Mouse (Mus musculus) liver, embryonic 13.5 days (tissue): ENCODE results near the gene Mbip. TPM values are rescaled to one million over a fixed set of nuclear protein-coding genes. Genes with fewer than 3 reads are reported as not detected.
A peak's percentile ranks its signal among the peaks of the same experiment; 100 is the strongest.

Source experiments
- ATAC-seq: fragments of 200-750 bp; cut with Nextera tagmentation; 2 replicates; pipeline ENCODE4 v1.8.0; 2017; ENCODE audit warnings: low read depth, mild to moderate bottlenecking, moderate number of reproducible peaks, moderate library complexity
- DNase-seq: peaks from one replicate; pipeline ENCODE4 v3.0.0; 2022
- H3K27ac ChIP-seq: fragments of 300-500 bp; sonication (generic); 2 replicates; pipeline ENCODE4 v1.5.1; 2015; ENCODE audit warnings: moderate library complexity, mild to moderate bottlenecking, inconsistent platforms
- H3K27me3 ChIP-seq: fragments of 300-500 bp; sonication (generic); 2 replicates; pipeline ENCODE4 v1.6.1; 2015; ENCODE audit warnings: mild to moderate bottlenecking, inconsistent platforms
- H3K36me3 ChIP-seq: fragments of 300-500 bp; sonication (generic); 2 replicates; pipeline ENCODE4 v1.6.1; 2015; ENCODE audit warnings: mild to moderate bottlenecking, inconsistent platforms
- H3K4me1 ChIP-seq: fragments of 300-500 bp; sonication (generic); replicated peaks from 2 replicates; pipeline ENCODE4 v1.6.1; 2015; ENCODE audit warnings: inconsistent platforms
- H3K4me2 ChIP-seq: fragments of 300-500 bp; sonication (generic); 2 replicates; pipeline ENCODE4 v1.6.1; 2015; ENCODE audit warnings: inconsistent platforms, mild to moderate bottlenecking, moderate library complexity
- H3K4me3 ChIP-seq: fragments of 300-500 bp; sonication (generic); replicated peaks from 2 replicates; pipeline ENCODE4 v1.5.1; 2015; ENCODE audit warnings: mild to moderate bottlenecking, inconsistent platforms
- H3K9ac ChIP-seq: fragments of 300-500 bp; sonication (generic); 2 replicates; pipeline ENCODE4 v1.6.1; 2015; ENCODE audit warnings: mild to moderate bottlenecking, inconsistent platforms
- H3K9me3 ChIP-seq: fragments of 300-500 bp; sonication (generic); replicated peaks from 2 replicates; pipeline ENCODE4 v1.6.1; 2016; ENCODE audit warnings: inconsistent platforms
- whole genome bisulfite sequencing: fragments of 180-500 bp; shearing (Covaris S2); methylation state at CpG from one replicate; pipeline ENCODE4 v1.1.7; 2015; ENCODE audit not compliant: insufficient replicate concordance; 5-methylcytosine and 5-hydroxymethylcytosine counted together
- polyA plus RNA-seq: library from polyadenylated mRNA; unstranded; fragments of >200 nt; fragmentation: Nextera tagmentation; extraction: Ambion mirVana; gene quantifications from 2 replicates; pipeline ENCODE4 v1.2.1, GENCODE M21; 2015

Gene Mbip
- polyA plus RNA-seq, 1 experiment from 2014 or later: 13.0 TPM

- H3K4me3 ChIP-seq: no peak overlapping the region
- no peaks in the 10 kb centered on the region for H3K9me3 ChIP-seq
- no peaks in the 10 kb centered on the region for H3K4me1 ChIP-seq
- H3K27me3 ChIP-seq: no peaks in the 10 kb centered on the region
- DNase-seq (no peak), ATAC-seq (no peak)
- no peaks in the 10 kb centered on the region for H3K36me3 ChIP-seq
- no peak overlapping the region for H3K9ac ChIP-seq
- 75% methylated on average over 8 of the region's 8 CpGs for WGBS
- H3K27ac ChIP-seq: no peak overlapping the region
- no peak overlapping the region for H3K4me2 ChIP-seq
Measured at GRCm38 (mm10) chr12:56318059-56318458, 27.6 kb downstream of the Mbip start.

DNA sequence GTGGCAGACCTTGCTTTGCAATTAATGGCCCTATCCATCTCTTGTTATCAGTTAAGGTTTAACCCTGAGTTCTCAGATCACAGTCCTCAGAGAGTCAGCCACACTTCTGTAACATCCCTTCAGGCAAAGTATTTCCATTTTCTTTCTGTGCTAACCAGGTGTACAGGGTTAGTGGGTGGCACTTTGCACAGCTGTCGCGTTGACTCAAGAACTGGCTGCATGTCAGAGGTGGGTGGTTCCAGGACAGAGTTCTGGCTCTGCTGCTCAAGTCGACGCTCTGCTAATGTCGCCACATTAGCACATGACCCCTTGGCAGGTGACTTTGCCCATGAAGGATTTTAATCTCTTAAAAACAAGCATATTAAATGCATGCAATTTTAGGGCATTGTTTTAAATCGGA lies 39.9 kb downstream of the Mbip start:
- DNase-seq: no peak
- WGBS: 68% methylated on average over 6 of the region's 6 CpGs
- Histone ChIP-seq H3K4me2 (no peak overlapping the region), H3K4me3 (no peak overlapping the region), H3K36me3 (no peaks in the 10 kb centered on the region), H3K27ac (no peak overlapping the region), H3K27me3 (0 out of 2 replicates have a peak, but pooled peaks cover 4% of the 10 kb centered on the region), H3K9ac (no peak overlapping the region), H3K9me3 (no peaks in the 10 kb centered on the region), H3K4me1 (no peaks in the 10 kb centered on the region)
- no peak for ATAC-seq

- H3K4me1 ChIP-seq: no peaks in the 10 kb centered on the region; the same call in 1 of the 2 replicates
- ATAC-seq: no peak
- H3K9me3 ChIP-seq: no peaks in the 10 kb centered on the region
- no peaks in the 10 kb centered on the region for H3K36me3 ChIP-seq
- H3K9ac ChIP-seq: no peak overlapping the region
- H3K4me2 ChIP-seq: peak overlapping the region; percentile 50
- DNase-seq: no peak
- H3K4me3 ChIP-seq: 0 out of 2 replicates have a peak overlapping the region, but pooled peaks have one; percentile 30
- 33% methylated on average over 4 of the region's 4 CpGs for WGBS
- 0 out of 2 replicates have a peak, but pooled peaks cover 4% of the 10 kb centered on the region for H3K27me3 ChIP-seq
- H3K27ac ChIP-seq: no peak overlapping the region
Measured at GRCm38 (mm10) chr12:56302321-56303017, 43.2 kb downstream of the Mbip start.

DNA sequence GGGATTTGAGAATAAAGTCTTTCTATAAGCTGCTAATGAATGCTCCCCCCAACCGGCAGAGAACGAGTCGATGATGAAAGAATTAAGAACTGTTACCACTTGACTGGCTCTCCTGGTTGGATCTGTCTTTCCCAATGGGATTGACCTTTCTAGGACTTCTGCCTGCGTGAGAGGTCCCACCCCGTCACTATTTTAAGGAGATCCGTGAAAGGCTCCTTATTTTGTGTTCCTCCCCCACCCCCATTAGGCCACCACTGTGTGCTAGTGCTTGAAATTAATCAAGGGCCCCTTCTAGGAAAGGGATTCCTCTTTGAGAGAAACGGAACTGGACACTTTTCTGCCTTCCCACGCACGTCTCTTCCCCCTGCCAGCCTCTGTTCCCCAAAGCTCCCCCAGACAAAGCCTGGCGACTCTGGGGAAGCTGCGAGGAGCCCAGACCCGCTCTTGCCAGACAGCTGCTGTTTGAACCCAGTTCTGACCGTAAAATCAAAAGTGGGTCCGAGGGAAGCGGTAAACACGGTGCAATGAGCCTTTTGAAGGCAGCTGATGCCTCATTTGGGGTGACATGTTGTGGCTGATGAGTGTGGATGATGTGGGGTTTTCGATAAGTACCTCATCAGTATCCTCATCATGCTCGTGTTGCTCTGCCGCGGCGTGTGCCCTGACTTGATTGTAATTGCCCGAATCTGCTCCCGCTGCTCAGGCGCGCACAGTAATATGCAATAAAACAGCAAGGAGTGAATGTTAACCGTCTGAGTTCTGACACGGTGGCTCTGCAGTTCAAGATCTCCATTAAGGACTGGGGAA lies 44.0 kb downstream of the Mbip start:
- ATAC-seq (no peak), DNase-seq (no peak)
- peak overlapping the region; percentile 30 for H3K4me3 ChIP-seq
- H3K4me1 ChIP-seq: no peaks in the 10 kb centered on the region; the same call in 1 of the 2 replicates
- no peak overlapping the region for H3K27ac ChIP-seq
- peak overlapping the region; percentile 50 for H3K4me2 ChIP-seq
- no peaks in the 10 kb centered on the region for H3K9me3 ChIP-seq
- no peaks in the 10 kb centered on the region for H3K36me3 ChIP-seq
- no peak overlapping the region for H3K9ac ChIP-seq
- WGBS: 20% methylated on average over 27 of the region's 27 CpGs
- H3K27me3 ChIP-seq: 0 out of 2 replicates have a peak, but pooled peaks cover 4% of the 10 kb centered on the region

DNA sequence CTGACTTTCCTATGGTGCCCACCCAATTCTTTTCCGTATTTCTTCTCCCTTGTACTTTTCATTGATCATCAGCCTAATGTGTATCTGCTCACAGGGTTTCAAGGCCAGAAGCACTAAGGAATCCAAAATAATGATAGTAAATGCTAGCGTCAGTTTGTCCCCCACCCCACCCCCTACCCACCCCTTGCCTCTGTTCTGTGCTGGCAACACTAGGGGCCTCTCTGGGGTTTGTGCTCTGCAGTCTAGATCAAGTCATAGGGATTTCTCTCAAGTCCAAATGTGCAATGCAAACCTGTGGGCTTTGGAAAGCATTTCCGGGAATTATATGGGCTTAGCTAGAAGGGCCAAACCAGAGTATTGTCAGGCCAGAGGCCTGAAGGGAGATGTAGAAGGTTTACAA lies 46.1 kb downstream of the Mbip start:
- H3K9ac ChIP-seq: no peak overlapping the region
- H3K9me3 ChIP-seq: no peaks in the 10 kb centered on the region
- 44% methylated on average over 3 of the region's 3 CpGs for WGBS
- DNase-seq (no peak), ATAC-seq (no peak)
- no peak overlapping the region for H3K4me2 ChIP-seq
- H3K4me1 ChIP-seq: no peaks in the 10 kb centered on the region; the same call in 1 of the 2 replicates
- H3K4me3 ChIP-seq: no peak overlapping the region
- no peaks in the 10 kb centered on the region for H3K36me3 ChIP-seq
- 0 out of 2 replicates have a peak, but pooled peaks cover 4% of the 10 kb centered on the region for H3K27me3 ChIP-seq
- H3K27ac ChIP-seq: no peak overlapping the region

DNA sequence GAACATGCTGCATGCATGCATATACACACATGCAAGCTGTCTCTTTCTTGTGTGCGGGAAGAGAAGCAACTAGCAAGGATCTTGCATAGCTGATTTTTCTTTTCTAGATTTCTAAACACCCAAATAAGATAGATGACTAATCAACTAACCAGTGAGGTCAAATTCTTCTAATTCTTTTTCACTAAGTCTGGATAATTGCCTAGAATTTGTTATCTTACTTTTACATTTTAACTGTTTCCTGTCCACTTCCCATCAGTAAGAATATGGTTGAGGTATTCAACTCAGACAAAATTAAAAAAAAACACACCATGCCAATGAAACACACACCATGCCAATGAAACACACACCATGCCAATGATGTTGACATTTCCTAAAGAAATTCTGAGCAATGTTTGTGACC lies 46.8 kb downstream of the Mbip start:
- no peaks in the 10 kb centered on the region; the same call in 1 of the 2 replicates for H3K4me1 ChIP-seq
- H3K9ac ChIP-seq: no peak overlapping the region
- H3K36me3 ChIP-seq: no peaks in the 10 kb centered on the region
- no peak overlapping the region for H3K4me2 ChIP-seq
- ATAC-seq (no peak), DNase-seq (no peak)
- 22% methylated on average over 1 of the region's 1 CpGs for WGBS
- no peaks in the 10 kb centered on the region for H3K9me3 ChIP-seq
- 0 out of 2 replicates have a peak, but pooled peaks cover 4% of the 10 kb centered on the region for H3K27me3 ChIP-seq
- no peak overlapping the region for H3K4me3 ChIP-seq
- H3K27ac ChIP-seq: no peak overlapping the region

DNA sequence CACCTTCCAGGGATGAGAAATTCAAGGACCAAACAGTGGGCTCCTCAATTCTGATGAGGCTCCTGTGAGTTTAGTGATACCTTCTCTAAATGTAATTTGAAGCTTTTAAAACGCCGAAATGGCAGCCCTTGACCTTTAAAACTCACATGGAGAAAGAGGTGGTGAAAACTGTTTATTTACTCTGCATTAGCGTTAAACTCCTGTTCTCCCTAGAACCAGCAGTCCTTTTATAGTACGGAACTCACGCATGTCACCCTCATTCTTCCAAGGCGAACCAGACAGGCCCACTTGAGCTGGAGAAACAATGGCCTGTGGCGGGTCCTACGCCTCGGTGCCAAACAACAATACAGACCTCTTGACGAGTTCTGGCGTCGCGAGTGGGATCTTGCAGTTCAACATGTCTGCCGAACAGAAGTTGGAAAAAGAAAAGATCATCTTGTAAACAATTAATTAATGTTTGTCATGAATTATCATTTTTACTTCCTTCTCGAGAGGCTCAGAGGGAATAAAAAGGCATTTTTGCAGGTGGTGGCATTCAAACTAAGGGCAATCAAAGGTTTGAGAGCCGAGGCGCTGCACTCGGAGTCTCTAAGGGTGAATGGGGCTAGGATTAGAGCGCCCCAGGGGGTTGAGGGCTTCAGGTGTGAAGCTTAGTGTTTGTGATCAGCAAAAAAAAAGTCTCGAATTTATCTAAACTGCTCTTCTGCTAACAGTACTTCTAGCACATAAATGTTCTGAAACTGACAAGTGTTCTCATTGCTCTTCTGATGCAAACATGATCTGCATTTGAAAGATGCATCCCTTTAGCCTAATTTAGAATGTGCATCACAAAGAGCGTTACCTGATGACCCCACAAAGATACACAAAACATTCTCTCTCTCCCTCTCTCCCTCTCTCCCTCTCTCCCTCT lies 47.5 kb downstream of the Mbip start:
- Histone ChIP-seq H3K36me3 (no peaks in the 10 kb centered on the region), H3K27me3 (0 out of 2 replicates have a peak, but pooled peaks cover 4% of the 10 kb centered on the region), H3K9ac (no peak overlapping the region), H3K27ac (no peak overlapping the region), H3K9me3 (no peaks in the 10 kb centered on the region), H3K4me2 (no peak overlapping the region), H3K4me3 (no peak overlapping the region), H3K4me1 (no peaks in the 10 kb centered on the region; the same call in 1 of the 2 replicates)
- WGBS: 28% methylated on average over 21 of the region's 21 CpGs
- ATAC-seq (no peak), DNase-seq (no peak)

GRCm38 (mm10) chr12:56297099-56297498 lies 48.6 kb downstream of the Mbip start:
- H3K4me2 ChIP-seq: no peak overlapping the region
- DNase-seq (no peak), ATAC-seq (no peak)
- H3K36me3 ChIP-seq: no peaks in the 10 kb centered on the region
- no peak overlapping the region for H3K4me3 ChIP-seq
- H3K27me3 ChIP-seq: 0 out of 2 replicates have a peak, but pooled peaks cover 4% of the 10 kb centered on the region
- H3K9me3 ChIP-seq: no peaks in the 10 kb centered on the region
- no peaks in the 10 kb centered on the region; the same call in 1 of the 2 replicates for H3K4me1 ChIP-seq
- WGBS: 76% methylated on average over 5 of the region's 5 CpGs
- H3K9ac ChIP-seq: no peak overlapping the region
- no peak overlapping the region for H3K27ac ChIP-seq

- no peak for ATAC-seq
Measured at GRCm38 (mm10) chr12:56296524-56296923, 49.2 kb downstream of the Mbip start.

DNA sequence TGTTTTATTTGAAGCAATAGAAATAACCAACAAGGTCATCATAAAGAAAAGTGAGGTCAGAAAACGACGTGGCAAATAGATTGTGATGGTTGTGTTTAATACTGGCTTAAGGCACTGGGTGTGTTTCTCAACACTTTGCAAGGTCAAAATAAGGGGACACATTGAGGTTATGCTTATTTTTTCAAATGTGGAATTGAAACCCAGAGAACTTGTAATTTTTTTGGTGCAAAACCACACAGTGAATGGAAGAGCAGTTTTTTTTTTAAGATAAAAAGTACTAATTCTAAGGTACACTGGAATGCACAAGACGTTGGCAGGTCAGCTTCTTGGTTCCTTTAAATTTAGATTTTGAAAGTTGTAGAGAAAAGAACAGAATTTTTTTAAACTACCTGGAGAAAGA lies 50.5 kb downstream of the Mbip start:
- DNase-seq: no peak
- WGBS: 61% methylated on average over 3 of the region's 3 CpGs
- no peak overlapping the region for H3K27ac ChIP-seq
- no peak for ATAC-seq
- no peak overlapping the region for H3K4me2 ChIP-seq
- no peaks in the 10 kb centered on the region for H3K27me3 ChIP-seq
- no peak overlapping the region for H3K9ac ChIP-seq
- no peak overlapping the region for H3K4me3 ChIP-seq
- H3K36me3 ChIP-seq: no peaks in the 10 kb centered on the region
- no peaks in the 10 kb centered on the region for H3K9me3 ChIP-seq
- H3K4me1 ChIP-seq: no peaks in the 10 kb centered on the region; the same call in 1 of the 2 replicates

More at GRCm38 (mm10) chr12:56296524-56296923, 49.2 kb downstream of the Mbip start:
- Histone ChIP-seq H3K9ac (no peak overlapping the region), H3K4me1 (no peaks in the 10 kb centered on the region; the same call in 1 of the 2 replicates), H3K4me3 (no peak overlapping the region), H3K36me3 (no peaks in the 10 kb centered on the region), H3K9me3 (no peaks in the 10 kb centered on the region), H3K27me3 (no peaks in the 10 kb centered on the region), H3K4me2 (no peak overlapping the region), H3K27ac (no peak overlapping the region)
- WGBS: 48% methylated on average over 6 of the region's 6 CpGs
- no peak for DNase-seq

DNA sequence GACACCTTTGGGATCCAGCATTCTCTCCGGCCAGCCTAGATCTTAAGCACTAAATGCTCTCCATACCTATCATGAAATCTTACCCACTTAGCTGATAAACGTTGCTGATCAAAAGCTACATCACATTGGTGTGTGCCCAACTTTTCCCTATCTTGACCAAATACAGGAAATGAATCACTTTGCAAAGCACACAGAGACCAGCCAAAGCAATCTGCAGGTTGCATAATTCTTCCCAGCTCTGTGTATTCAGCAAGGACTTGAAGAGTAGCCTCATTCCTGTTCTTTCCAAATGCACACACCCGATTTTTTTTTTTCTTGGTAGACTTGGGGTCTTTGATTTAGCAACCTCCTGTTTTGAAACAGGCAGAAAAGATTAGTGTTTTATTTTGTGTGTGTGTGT lies 57.1 kb downstream of the Mbip start:
- no peaks in the 10 kb centered on the region for H3K9me3 ChIP-seq
- no peak overlapping the region for H3K9ac ChIP-seq
- no peak overlapping the region for H3K27ac ChIP-seq
- H3K4me2 ChIP-seq: no peak overlapping the region
- ATAC-seq (no peak), DNase-seq (no peak)
- H3K4me3 ChIP-seq: no peak overlapping the region
- H3K36me3 ChIP-seq: no peaks in the 10 kb centered on the region
- no peaks in the 10 kb centered on the region for H3K27me3 ChIP-seq
- 36% methylated on average over 3 of the region's 3 CpGs for WGBS
- no peaks in the 10 kb centered on the region for H3K4me1 ChIP-seq
